Mouse (Mus musculus): ENCODE data around the gene Klk13.
"Not testable (repeated sequence)": the region's sequence is repeated elsewhere in the genome, so short reads cannot be mapped to it uniquely, and the experiment has no call there.

The Klk13 gene

GRCm38 (mm10) chr7:43712267-43712666 lies at the start of gene Klk13:
Gene Klk13, plus strand, starts transcription at chr7:43712567.
- no peak for DNase-seq (ENCODE audit: low read depth, low spot score)

- no peak for DNase-seq (ENCODE audit: low read depth, low spot score)
Observed at GRCm38 (mm10) chr7:43662804-43663203, 49.6 kb upstream of the Klk13 start.

GRCm38 (mm10) chr7:43667221-43667620 lies 45.1 kb upstream of the Klk13 start:
- DNase-seq (ENCODE audit: low read depth, low spot score), result not testable (repeated sequence)

GRCm38 (mm10) chr7:43668582-43668981 lies 43.8 kb upstream of the Klk13 start:
- DNase-seq (ENCODE audit: low read depth, low spot score), result no peak

- DNase-seq (ENCODE audit: low read depth, low spot score), result no peak
Observed at GRCm38 (mm10) chr7:43671064-43671808, 41.1 kb upstream of the Klk13 start.

GRCm38 (mm10) chr7:43671809-43672580 lies 40.4 kb upstream of the Klk13 start, which contains the start of gene Ctu1:
Gene Ctu1, plus strand, starts transcription at chr7:43672016.
- DNase-seq (ENCODE audit: low read depth, low spot score), result peak; percentile 58

GRCm38 (mm10) chr7:43672581-43673260 lies 39.6 kb upstream of the Klk13 start:
- DNase-seq (ENCODE audit: low read depth, low spot score), result no peak

- DNase-seq (ENCODE audit: low read depth, low spot score), result no peak
Observed at GRCm38 (mm10) chr7:43675091-43675490, 37.3 kb upstream of the Klk13 start.

- DNase-seq (ENCODE audit: low read depth, low spot score), result no peak
Observed at GRCm38 (mm10) chr7:43678517-43678916, 33.9 kb upstream of the Klk13 start.

- no peak for DNase-seq (ENCODE audit: low read depth, low spot score)
Observed at GRCm38 (mm10) chr7:43680960-43681359, 31.4 kb upstream of the Klk13 start.

- not testable (repeated sequence) for DNase-seq (ENCODE audit: low read depth, low spot score)
Observed at GRCm38 (mm10) chr7:43682511-43682910, 29.9 kb upstream of the Klk13 start.

GRCm38 (mm10) chr7:43685088-43685487 lies 27.3 kb upstream of the Klk13 start:
- DNase-seq (ENCODE audit: low read depth, low spot score), result no peak

GRCm38 (mm10) chr7:43690118-43690517 lies 22.2 kb upstream of the Klk13 start, which contains the start of gene Klk14:
Gene Klk14, plus strand, starts transcription at chr7:43690418.
- DNase-seq (ENCODE audit: low read depth, low spot score), result no peak

GRCm38 (mm10) chr7:43710031-43710430 lies 2.3 kb upstream of the Klk13 start:
- DNase-seq (ENCODE audit: low read depth, low spot score), result no peak

- DNase-seq (ENCODE audit: low read depth, low spot score), result no peak
Observed at GRCm38 (mm10) chr7:43712917-43713316, 550 bp downstream of the Klk13 start.

- no peak for DNase-seq (ENCODE audit: low read depth, low spot score)
Observed at GRCm38 (mm10) chr7:43713741-43714351, 1.5 kb downstream of the Klk13 start.

GRCm38 (mm10) chr7:43747788-43748187 lies 35.4 kb downstream of the Klk13 start:
- DNase-seq (ENCODE audit: low read depth, low spot score), result no peak

- DNase-seq (ENCODE audit: low read depth, low spot score), result no peak
Observed at GRCm38 (mm10) chr7:43752806-43753205, 40.4 kb downstream of the Klk13 start.

GRCm38 (mm10) chr7:43766484-43766883 lies 54.1 kb downstream of the Klk13 start:
- DNase-seq (ENCODE audit: low read depth, low spot score), result no peak

GRCm38 (mm10) chr7:43768597-43768996 lies 56.2 kb downstream of the Klk13 start, which contains the start of gene Klk12:
Gene Klk12, plus strand, starts transcription at chr7:43768897.
- no peak for DNase-seq (ENCODE audit: low read depth, low spot score)

- no peak for DNase-seq (ENCODE audit: low read depth, low spot score)
Observed at GRCm38 (mm10) chr7:43769636-43770035, 57.3 kb downstream of the Klk13 start.

GRCm38 (mm10) chr7:43770701-43771100 lies 58.3 kb downstream of the Klk13 start:
- no peak for DNase-seq (ENCODE audit: low read depth, low spot score)
